In the genomic region with DNA sequence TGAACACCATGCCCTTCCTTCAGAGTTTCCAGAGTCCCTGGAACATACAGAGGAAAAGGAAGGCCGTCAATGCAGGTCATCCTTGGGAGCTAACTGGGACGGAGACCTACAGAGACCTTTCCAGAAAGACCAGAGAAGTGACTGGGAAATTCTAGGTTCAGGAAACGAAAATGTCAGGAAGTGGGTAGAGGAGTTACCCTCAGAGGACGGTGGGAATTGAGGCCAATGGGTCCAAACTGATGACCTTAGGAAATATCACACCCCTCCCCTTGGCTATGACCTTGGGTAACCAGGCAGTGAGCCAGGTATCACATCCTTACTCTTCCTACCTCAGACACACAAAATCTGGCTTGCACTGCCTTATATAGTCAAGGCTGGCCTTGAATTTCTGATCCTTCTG, we compare ENCODE assay signal across 21 mouse cellular contexts. TPM values are rescaled to one million over a fixed set of nuclear protein-coding genes. Genes with fewer than 3 reads are reported as not detected.
DNase-seq lines count a peak whose midpoint lies in the region; ATAC-seq lines count a peak whose summit lies in the region.
"Had no signal": no experiment of that assay in that cellular context is flagged by ENCODE, and none has a peak within 500 bp of the region (broad histone marks: within the 10 kb centered on the region; RNA-seq: fewer than 3 reads in every experiment).

No protein-coding gene starts in this region.

- H3K36me3 ChIP-seq in embryonic facial prominence, embryonic 10.5 days (replicated peaks), result no peaks in the 10 kb centered on the region
- H3K36me3 ChIP-seq: embryonic facial prominence, embryonic 12.5 days; forebrain, embryonic 15.5 days; heart, embryonic 15.5 days; hindbrain, embryonic 10.5 days; intestine, embryonic 15.5 days had no signal

- no peak overlapping the region for H3K4me3 ChIP-seq in embryonic facial prominence, embryonic 10.5 days
- H3K4me3 ChIP-seq: embryonic facial prominence, embryonic 12.5 days; forebrain, embryonic 15.5 days; heart, adult 2 months; heart, embryonic 15.5 days; hindbrain, embryonic 10.5 days; intestine, embryonic 15.5 days had no signal

- peaks cover 9% of the 10 kb centered on the region; the same call in 1 of the 2 replicates for H3K9me3 ChIP-seq in embryonic facial prominence, embryonic 10.5 days
- H3K9me3 ChIP-seq: forebrain, embryonic 15.5 days; heart, embryonic 15.5 days; intestine, embryonic 15.5 days had no signal

- peak; percentile 8; the same call in 1 of the 2 replicates for ATAC-seq in granulocyte monocyte progenitor cell, adult 5-6 weeks (replicated peaks; ENCODE audit: poor library complexity, severe bottlenecking)
- ATAC-seq: forebrain, embryonic 15.5 days; intestine, embryonic 15.5 days had no signal

- no peaks in the 10 kb centered on the region for H3K4me1 ChIP-seq in embryonic facial prominence, embryonic 10.5 days
- H3K4me1 ChIP-seq: embryonic facial prominence, embryonic 12.5 days; forebrain, embryonic 15.5 days; heart, embryonic 15.5 days; hindbrain, embryonic 10.5 days; intestine, embryonic 15.5 days had no signal

- H3K27ac ChIP-seq in embryonic facial prominence, embryonic 10.5 days (replicated peaks), result no peak overlapping the region
- H3K27ac ChIP-seq: embryonic facial prominence, embryonic 12.5 days; forebrain, embryonic 15.5 days; heart, adult 2 months; heart, embryonic 15.5 days; hindbrain, embryonic 10.5 days; hindbrain, embryonic 14.5 days; intestine, embryonic 15.5 days had no signal

- H3K27me3 ChIP-seq in embryonic facial prominence, embryonic 10.5 days (replicated peaks; ENCODE audit: low read depth, poor library complexity, severe bottlenecking), result no peaks in the 10 kb centered on the region
- H3K27me3 ChIP-seq: embryonic facial prominence, embryonic 12.5 days; forebrain, embryonic 15.5 days; heart, embryonic 15.5 days; intestine, embryonic 15.5 days had no signal

- 83% methylated on average over 4 of the region's 4 CpGs for WGBS in embryonic facial prominence, embryonic 10.5 days

- DNase-seq in kidney, postnatal 14 days, result peak; percentile 18
- no peak for DNase-seq in kidney, adult 8-10 months
- DNase-seq in adrenal gland, adult 8-10 months, result peak; percentile 56
- DNase-seq in adrenal gland, postnatal 10 days, result peak; percentile 22
- DNase-seq in embryonic facial prominence, embryonic 10.5 days (ENCODE audit: low spot score), result no peak
- DNase-seq: cerebellum, adult 11 months; cerebellum, adult 8-10 months; cerebellum, postnatal 14 days; embryo, embryonic 11 days; gastrocnemius, postnatal 36 days; heart, adult 2 months; heart, postnatal 14 days had no signal

RNA-seq across cellular contexts. Expression of a gene that starts 32.1 kb away (rescaled TPM):
- total RNA-seq in adrenal gland, adult 8-10 months (2022), result 100 to 1,000 TPM; 139 to 174 (median 151) TPM
- 100 to 1,000 TPM; 100 to 108 TPM for total RNA-seq in adrenal gland, postnatal 10 days (2021)
- total RNA-seq in granulocyte monocyte progenitor cell, adult 5-6 weeks (2014; fragmentation: Nextera tagmentation), result 24.1 and 27.3 TPM in 2 replicates
- 12.2 and 12.3 TPM in 2 replicates for total RNA-seq in granulocyte monocyte progenitor cell, adult 5-6 weeks (2017)
- 24.3 and 26.1 TPM in 2 replicates for polyA plus RNA-seq in embryonic facial prominence, embryonic 10.5 days (2016; fragmentation: Nextera tagmentation; extraction: Ambion mirVana)

RNA-seq across cellular contexts. Expression of a gene that starts 41.7 kb away (rescaled TPM):
- total RNA-seq in adrenal gland, adult 8-10 months (2022), result under 1 TPM; 0.23 to 0.83 (median 0.28) TPM
- total RNA-seq in adrenal gland, postnatal 10 days (2021), result 1 to 10 TPM; 2.3 to 3.7 TPM
- total RNA-seq in granulocyte monocyte progenitor cell, adult 5-6 weeks (2014; fragmentation: Nextera tagmentation), result 18.7 and 25.6 TPM in 2 replicates
- 10.5 and 14.7 TPM in 2 replicates for total RNA-seq in granulocyte monocyte progenitor cell, adult 5-6 weeks (2017)
- 0.14 TPM in 1 of 2 replicates, not detected in the other for polyA plus RNA-seq in embryonic facial prominence, embryonic 10.5 days (2016; fragmentation: Nextera tagmentation; extraction: Ambion mirVana)
- total RNA-seq: gastrocnemius, adult 8-10 months had no signal
- polyA plus RNA-seq: embryonic facial prominence, embryonic 12.5 days; forebrain, embryonic 11.5 days; hindbrain, embryonic 10.5 days; hindbrain, embryonic 14.5 days had no signal

Comparison
In these comparisons a context has a peak if more than half of its experiments do, and no peak if none do; other contexts are left out.
1. DNase-seq: peak in kidney, postnatal 14 days (single experiment), adrenal gland, adult 8-10 months (single experiment) and adrenal gland, postnatal 10 days (single experiment); none in kidney, adult 8-10 months (0 of 2) and embryonic facial prominence, embryonic 10.5 days (single experiment).